Mouse (Mus musculus) spleen, adult 18-20 months (tissue): ENCODE data around the gene Sgpl1.

Experiments
- DNase-seq, 2 experiments: peaks; one replicate each; pipeline ENCODE4 v3.0.0; 2022; ENCODE audit warnings: mixed read lengths in 2 of 2

Gene Sgpl1

DNA sequence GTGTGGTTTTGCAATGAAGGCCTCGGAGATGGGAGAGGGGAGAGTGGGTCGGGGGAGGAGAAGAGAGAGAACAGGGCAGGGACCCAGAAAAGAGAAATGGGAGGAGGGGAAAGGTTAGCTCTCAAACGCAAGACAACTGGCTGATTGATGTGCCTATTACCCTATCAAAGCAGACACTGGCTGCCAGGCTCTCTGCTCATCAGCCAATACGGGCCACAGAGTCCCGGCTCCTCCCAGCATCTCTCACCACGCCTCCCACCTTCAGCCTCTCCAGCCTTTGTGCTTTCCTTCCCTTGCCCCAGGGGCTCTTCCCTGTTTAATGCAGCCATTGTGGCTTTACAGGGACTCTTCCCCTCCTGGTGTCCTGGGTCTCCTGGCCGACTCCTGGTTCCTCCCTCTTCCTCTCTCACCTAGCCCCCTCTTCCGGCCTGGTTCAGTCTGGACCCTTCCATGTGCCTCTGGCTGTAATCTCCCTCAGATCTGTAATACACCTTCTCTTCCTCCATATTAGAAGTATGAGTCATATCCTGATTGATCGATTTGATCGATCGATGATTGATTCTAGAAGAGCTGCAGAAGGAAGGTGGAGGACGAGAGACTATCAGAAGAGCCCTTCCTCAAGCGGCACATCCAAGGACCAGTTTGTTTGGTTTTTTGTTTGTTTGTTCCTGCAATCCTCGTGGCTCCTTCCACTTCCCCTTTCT is 67.1 kb downstream of the Sgpl1 start:
- peak; percentile 25 for DNase-seq

GRCm38 (mm10) chr10:61075607-61076006 is 71.9 kb downstream of the Sgpl1 start:
- DNase-seq: no peak

- DNase-seq: no peak
Measured at GRCm38 (mm10) chr10:61074643-61075042, 72.9 kb downstream of the Sgpl1 start.

GRCm38 (mm10) chr10:61072324-61072723 is 75.2 kb downstream of the Sgpl1 start:
- DNase-seq: peak in 1 of 2 experiments; percentile 56

GRCm38 (mm10) chr10:61069248-61069647 is 78.3 kb downstream of the Sgpl1 start:
- DNase-seq: no peak

GRCm38 (mm10) chr10:61068436-61069192 is 78.9 kb downstream of the Sgpl1 start:
- peak in 1 of 2 experiments; percentile 25 for DNase-seq

DNA sequence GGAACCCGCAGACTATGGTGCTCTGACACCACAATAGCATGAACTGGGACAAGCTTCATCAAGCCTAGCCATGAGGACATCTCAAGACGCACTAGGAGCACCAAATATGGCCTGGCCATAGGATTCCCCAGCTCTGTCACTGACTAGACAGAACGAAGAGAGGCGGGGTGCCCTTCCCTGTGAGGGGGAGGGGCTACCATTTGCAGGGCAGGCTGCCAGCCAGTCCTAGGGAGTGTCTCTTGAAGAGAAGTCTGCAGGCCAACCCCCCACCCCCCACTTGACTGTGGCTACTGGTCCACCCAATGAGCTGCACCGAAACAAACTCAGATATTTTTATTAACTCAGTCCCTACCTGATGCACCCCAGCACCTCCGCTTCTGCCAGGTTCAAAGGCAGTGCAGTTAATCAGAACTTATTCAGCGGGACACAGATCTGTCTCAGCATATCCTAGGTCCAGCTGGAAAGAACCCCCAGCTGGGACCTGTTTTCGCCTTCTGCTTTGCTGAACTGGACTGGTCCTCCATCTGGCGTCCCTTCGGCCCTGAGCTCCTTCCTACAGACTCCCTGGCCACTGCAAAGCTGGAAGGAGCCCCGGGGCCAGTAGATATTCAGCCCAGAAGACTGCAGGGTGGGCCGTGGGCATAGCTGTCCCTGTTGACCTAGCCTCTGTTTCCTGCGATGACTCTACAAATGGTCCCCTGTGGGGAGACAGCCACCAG is 82.1 kb downstream of the Sgpl1 start:
- no peak for DNase-seq

DNA sequence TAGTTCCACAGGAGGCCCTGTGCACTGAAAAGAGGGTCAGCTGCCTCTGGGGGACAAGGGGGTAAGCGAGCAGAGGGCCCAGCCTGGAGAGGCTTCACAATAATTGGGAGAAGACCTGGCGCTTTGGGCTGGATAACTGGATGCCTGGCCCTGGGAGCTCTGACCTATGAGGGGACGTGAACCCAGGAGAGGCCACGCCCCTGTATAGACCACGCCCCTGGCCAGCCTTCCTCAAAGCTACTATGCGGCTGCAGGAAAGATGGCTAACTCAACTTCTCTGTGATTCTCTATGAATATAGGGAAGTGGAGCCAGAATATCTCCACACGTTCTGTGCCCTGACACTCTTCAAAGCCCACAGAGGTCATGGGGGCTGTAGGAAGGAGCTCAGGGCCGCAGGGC is 82.9 kb downstream of the Sgpl1 start:
- no peak for DNase-seq

GRCm38 (mm10) chr10:61063271-61063864 is 84.1 kb downstream of the Sgpl1 start:
- DNase-seq: no peak

- no peak for DNase-seq
Measured at GRCm38 (mm10) chr10:61059543-61060110, 87.9 kb downstream of the Sgpl1 start.

GRCm38 (mm10) chr10:61059101-61059500 is 88.4 kb downstream of the Sgpl1 start:
- no peak for DNase-seq

- DNase-seq: no peak
Measured at GRCm38 (mm10) chr10:61056661-61057060, 90.8 kb downstream of the Sgpl1 start.

GRCm38 (mm10) chr10:61051993-61052613 is 95.4 kb downstream of the Sgpl1 start:
- peak in 1 of 2 experiments; percentile 61 for DNase-seq
